Mouse (Mus musculus) CH12.LX (cell line): Measurements from ENCODE around the gene Olfr709-ps1. TPM values are rescaled to one million over a fixed set of nuclear protein-coding genes. Genes with fewer than 3 reads are reported as not detected.
"Not testable (repeated sequence)": the region's sequence is repeated elsewhere in the genome, so short reads cannot be mapped to it uniquely, and the experiment has no call there.

ENCODE experiments used
- DNase-seq: peaks from one replicate; pipeline ENCODE4 v3.0.0-alpha.2; 2013; ENCODE audit errors: extremely low read depth
- H3K27ac ChIP-seq: 2 replicates; pipeline ENCODE4 v1.5.1; 2012; ENCODE audit warnings: low read depth, mild to moderate bottlenecking, control low read depth, moderate library complexity; ENCODE audit not compliant: insufficient read depth
- H3K27me3 ChIP-seq: replicated peaks from 2 replicates; pipeline ENCODE3; 2012; ENCODE audit warnings: inconsistent platforms
- H3K36me3 ChIP-seq, 2 experiments: replicated peaks in 1 of 2; 2 replicates each; pipeline versions ENCODE3 to v1.6.1; 2012; ENCODE audit warnings: inconsistent platforms in 1 of 2, low read length in 1 of 2, mild to moderate bottlenecking in 1 of 2, mixed read lengths in 1 of 2, moderate library complexity in 1 of 2; ENCODE audit not compliant: control insufficient read depth in 1 of 2, insufficient read depth in 1 of 2
- H3K4me1 ChIP-seq, 2 experiments: 2 replicates each; pipeline ENCODE4 v1.6.1; 2012; ENCODE audit warnings: inconsistent platforms in 1 of 2, moderate library complexity in 1 of 2; ENCODE audit not compliant: insufficient read depth in 2 of 2, control insufficient read depth in 1 of 2
- H3K4me2 ChIP-seq: 2 replicates; pipeline ENCODE4 v1.6.1; 2012; ENCODE audit warnings: low read depth, mild to moderate bottlenecking, control low read depth; ENCODE audit not compliant: poor library complexity, insufficient read depth, severe bottlenecking
- H3K4me3 ChIP-seq, 3 experiments: fragments of 150-350 bp in 1 of 3; sonication (generic) in 1 of 3; replicated peaks in 1 of 3; 2 replicates each; pipeline versions ENCODE3 to v1.5.1; 2011 to 2012; ENCODE audit warnings: low read depth in 2 of 3, low read length in 2 of 3, mild to moderate bottlenecking in 2 of 3, moderate library complexity in 2 of 3, control low read depth in 1 of 3, improper control_type of control experiment in 1 of 3, inconsistent platforms in 1 of 3, mixed read lengths in 1 of 3; ENCODE audit not compliant: poor library complexity in 1 of 3
- H3K79me2 ChIP-seq: replicated peaks from 2 replicates; pipeline ENCODE4 v1.6.1; 2012; ENCODE audit warnings: mild to moderate bottlenecking, moderate library complexity; ENCODE audit not compliant: control insufficient read depth, poor library complexity, insufficient read depth, severe bottlenecking; ENCODE audit errors: extremely low read depth
- H3K9ac ChIP-seq: 2 replicates; pipeline ENCODE4 v1.6.1; 2012; ENCODE audit warnings: low read depth, mild to moderate bottlenecking, control low read depth, moderate library complexity; ENCODE audit not compliant: insufficient read depth
- H3K9me3 ChIP-seq: replicated peaks from 2 replicates; pipeline ENCODE3; 2012; ENCODE audit warnings: low read length, inconsistent platforms, mixed read lengths
- BHLHE40 ChIP-seq: IDR thresholded peaks from 2 replicates; pipeline ENCODE4 v1.6.1; 2011; ENCODE audit warnings: mild to moderate bottlenecking, low read depth, low read length, improper control_type of control experiment
- CHD1 ChIP-seq: IDR thresholded peaks from 2 replicates; pipeline ENCODE4 v1.6.1; 2012; ENCODE audit warnings: low read depth, low read length, improper control_type of control experiment, inconsistent platforms
- CHD2 ChIP-seq: IDR thresholded peaks from 2 replicates; pipeline ENCODE4 v1.6.1; 2011; ENCODE audit warnings: low read length, improper control_type of control experiment
- CTCF ChIP-seq, 2 experiments: IDR thresholded peaks in 1 of 2; conservative IDR thresholded peaks in 1 of 2; 2 replicates each; pipeline ENCODE4 v1.5.1; 2011 to 2012; ENCODE audit warnings: low read depth in 2 of 2, low read length in 2 of 2, improper control_type of control experiment in 1 of 2, inconsistent platforms in 1 of 2, mild to moderate bottlenecking in 1 of 2, moderate library complexity in 1 of 2
- E2F4 ChIP-seq: IDR thresholded peaks from 2 replicates; pipeline ENCODE4 v1.6.1; 2011; ENCODE audit warnings: low read depth, low read length, improper control_type of control experiment; ENCODE audit not compliant: insufficient replicate concordance
- EP300 ChIP-seq: IDR thresholded peaks from 2 replicates; pipeline ENCODE4 v1.6.1; 2011; ENCODE audit warnings: low read length, improper control_type of control experiment
- GABPA ChIP-seq: IDR thresholded peaks from 2 replicates; pipeline ENCODE4 v1.6.1; 2012; ENCODE audit warnings: low read depth, low read length, improper control_type of control experiment, inconsistent platforms; ENCODE audit not compliant: insufficient replicate concordance
- HCFC1 ChIP-seq: IDR thresholded peaks from 2 replicates; pipeline ENCODE4 v1.6.1; 2012; ENCODE audit warnings: low read depth, mild to moderate bottlenecking, inconsistent platforms, low read length, improper control_type of control experiment
- IRF4 ChIP-seq: IDR thresholded peaks from 2 replicates; pipeline ENCODE4 v1.6.1; 2014; ENCODE audit warnings: low read depth, mild to moderate bottlenecking, inconsistent platforms, low read length, improper control_type of control experiment
- JUND ChIP-seq: conservative IDR thresholded peaks from 2 replicates; pipeline ENCODE4 v1.6.1; 2011; ENCODE audit warnings: low read depth, low read length, improper control_type of control experiment
- KAT2A ChIP-seq: IDR thresholded peaks from 2 replicates; pipeline ENCODE4 v1.6.1; 2012; ENCODE audit warnings: low read length, improper control_type of control experiment, inconsistent platforms; ENCODE audit not compliant: insufficient replicate concordance
- MAFK ChIP-seq: IDR thresholded peaks from 2 replicates; pipeline ENCODE4 v1.6.1; 2011; ENCODE audit warnings: low read length, improper control_type of control experiment; ENCODE audit not compliant: insufficient replicate concordance
- MAX ChIP-seq: IDR thresholded peaks from 2 replicates; pipeline ENCODE4 v1.6.1; 2011; ENCODE audit warnings: low read length, improper control_type of control experiment
- MAZ ChIP-seq: IDR thresholded peaks from 2 replicates; pipeline ENCODE4 v1.6.1; 2012; ENCODE audit warnings: low read depth, mild to moderate bottlenecking, inconsistent platforms, low read length, improper control_type of control experiment, moderate library complexity
- MEF2A ChIP-seq: IDR thresholded peaks from 2 replicates; pipeline ENCODE4 v1.6.1; 2014; ENCODE audit warnings: low read depth, mild to moderate bottlenecking, inconsistent platforms, low read length, improper control_type of control experiment, borderline replicate concordance
- MXI1 ChIP-seq: IDR thresholded peaks from 2 replicates; pipeline ENCODE4 v1.6.1; 2011; ENCODE audit warnings: mild to moderate bottlenecking, low read depth, low read length, improper control_type of control experiment
- MYC ChIP-seq: IDR thresholded peaks from 2 replicates; pipeline ENCODE4 v1.6.1; 2011; ENCODE audit warnings: low read depth, mild to moderate bottlenecking, improper control_type of control experiment, low read length
- NRF1 ChIP-seq: IDR thresholded peaks from 2 replicates; pipeline ENCODE4 v1.6.1; 2014; ENCODE audit warnings: low read depth, mild to moderate bottlenecking, inconsistent platforms, low read length, improper control_type of control experiment, moderate library complexity
- PAX5 ChIP-seq: IDR thresholded peaks from 2 replicates; pipeline ENCODE4 v1.6.1; 2012; ENCODE audit warnings: low read length, inconsistent platforms, mixed read lengths
- RCOR1 ChIP-seq: conservative IDR thresholded peaks from 2 replicates; pipeline ENCODE4 v1.6.1; 2012; ENCODE audit warnings: low read depth, mild to moderate bottlenecking, inconsistent platforms, low read length, improper control_type of control experiment
- SIN3A ChIP-seq: IDR thresholded peaks from 2 replicates; pipeline ENCODE4 v1.6.1; 2012; ENCODE audit warnings: low read length, improper control_type of control experiment, inconsistent platforms
- SMC3 ChIP-seq: IDR thresholded peaks from 2 replicates; pipeline ENCODE4 v1.6.1; 2011; ENCODE audit warnings: low read depth, low read length, improper control_type of control experiment
- TBP ChIP-seq: conservative IDR thresholded peaks from 2 replicates; pipeline ENCODE4 v1.6.1; 2011; ENCODE audit warnings: low read depth, low read length, improper control_type of control experiment
- UBTF ChIP-seq: IDR thresholded peaks from 2 replicates; pipeline ENCODE4 v1.6.1; 2012; ENCODE audit warnings: low read depth, mild to moderate bottlenecking, inconsistent platforms, low read length, improper control_type of control experiment, moderate library complexity
- ZKSCAN1 ChIP-seq: IDR thresholded peaks from 2 replicates; pipeline ENCODE4 v1.6.1; 2012; ENCODE audit warnings: low read depth, inconsistent platforms, low read length, improper control_type of control experiment, borderline replicate concordance
- ZNF384 ChIP-seq: IDR thresholded peaks from 2 replicates; pipeline ENCODE4 v1.6.1; 2012; ENCODE audit warnings: low read depth, low read length, improper control_type of control experiment, inconsistent platforms
- dilution Hi-C: fragments of 300-500 bp; cut with MboI; formaldehyde crosslinking; loops from 2 replicates; pipeline ENCODE4 v1.14.3; 2020; ENCODE audit warnings: low sequenced_read_pairs; ENCODE audit not compliant: extremely low pct_unique_long_range_greater_than_20kb, extremely low pct_ligation_motif_present
- in situ Hi-C: fragments of 300-500 bp; cut with MboI; formaldehyde crosslinking; loops from 3 replicates; pipeline ENCODE4 v1.14.3; 2019; ENCODE audit warnings: low sequenced_read_pairs, low pct_ligation_motif_present, low pct_unique_long_range_greater_than_20kb, mixed read lengths
- polyA plus RNA-seq: library from polyadenylated mRNA; unstranded; fragments of >175 nt; gene quantifications from 2 replicates; pipeline ENCODE4 v1.2.1, GENCODE M21; 2012; ENCODE audit warnings: low read depth; ENCODE audit not compliant: insufficient read length
- total RNA-seq, 2 experiments: library from RNA; depleted of rRNA; stranded (reverse); fragments of 300-350 nt in 1 of 2; fragments of >200 nt in 1 of 2; gene quantifications; 2 replicates each; pipeline ENCODE4 v1.2.3; 2012 to 2014

The Olfr709-ps1 gene
- total and polyA plus RNA-seq, 3 experiments, result not detected

- Histone ChIP-seq H3K27me3 (no peaks in the 10 kb centered on the region), H3K9me3 (no peaks in the 10 kb centered on the region), H3K36me3 (no peaks in the 10 kb centered on the region), H3K9ac (no peak within 1 kb of the TSS), H3K4me2 (no peak within 1 kb of the TSS), H3K4me3 (no peak within 1 kb of the TSS), H3K79me2 (no peaks in the 10 kb centered on the region), H3K4me1 (no peaks in the 10 kb centered on the region), H3K27ac (no peak within 1 kb of the TSS)
- in situ Hi-C loops (no loop called here), dilution Hi-C loops (no loop called here)
- no peak for DNase-seq
- no peak for TF ChIP-seq NRF1
- no peak for TF ChIP-seq MAX
- no peak for TF ChIP-seq CTCF (conservative IDR thresholded peaks at IDR 0.05 in 1 of 2, IDR thresholded peaks at IDR 0.05 in 1 of 2; ENCODE audit: low read depth in 2 of 2, low read length in 2 of 2)
- no peak for TF ChIP-seq MAFK
- TF ChIP-seq SIN3A, result no peak
- no peak for TF ChIP-seq E2F4
- no peak for TF ChIP-seq HCFC1
- no peak for TF ChIP-seq ZKSCAN1
- TF ChIP-seq MXI1, result no peak
- TF ChIP-seq KAT2A, result no peak
- TF ChIP-seq EP300, result no peak
- no peak for TF ChIP-seq IRF4
- TF ChIP-seq PAX5, result no peak
- no peak for TF ChIP-seq TBP
- TF ChIP-seq MYC, result no peak
- TF ChIP-seq MAZ, result no peak
Observed at GRCm38 (mm10) chr7:106963837-106964236, 31.8 kb upstream of the Olfr709-ps1 start, which contains the start of gene Olfr6. Olfr6 (minus strand) TSS chr7:106963937.

- Histone ChIP-seq H3K27me3 (no peaks in the 10 kb centered on the region), H3K36me3 (no peaks in the 10 kb centered on the region), H3K9me3 (no peaks in the 10 kb centered on the region), H3K79me2 (no peaks in the 10 kb centered on the region), H3K4me3 (no peak within 1 kb of the TSS), H3K4me1 (no peaks in the 10 kb centered on the region), H3K27ac (no peak within 1 kb of the TSS), H3K9ac (no peak within 1 kb of the TSS), H3K4me2 (no peak within 1 kb of the TSS)
- dilution Hi-C loops (no loop called here), in situ Hi-C loops (no loop called here)
- no peak for DNase-seq
- TF ChIP-seq HCFC1, result no peak
- no peak for TF ChIP-seq RCOR1
- no peak for TF ChIP-seq MEF2A
- TF ChIP-seq CHD1, result no peak
- no peak for TF ChIP-seq MYC
- TF ChIP-seq E2F4, result no peak
- TF ChIP-seq CHD2, result no peak
- no peak for TF ChIP-seq BHLHE40
- TF ChIP-seq MXI1, result no peak
- TF ChIP-seq GABPA, result no peak
- TF ChIP-seq SIN3A, result no peak
- no peak for TF ChIP-seq SMC3
- TF ChIP-seq JUND, result no peak
- TF ChIP-seq ZNF384, result no peak
- TF ChIP-seq UBTF, result no peak
Observed at GRCm38 (mm10) chr7:106948212-106948611, 16.2 kb upstream of the Olfr709-ps1 start, which contains the start of gene Olfr710. Olfr710 (minus strand) TSS chr7:106948312.

- H3K4me1 ChIP-seq, H3K9me3 ChIP-seq, DNase-seq, H3K79me2 ChIP-seq, H3K9ac ChIP-seq, H3K36me3 ChIP-seq, H3K4me2 ChIP-seq, H3K27ac ChIP-seq, in situ Hi-C loops, H3K27me3 ChIP-seq, dilution Hi-C loops, H3K4me3 ChIP-seq: not testable (repeated sequence)
Observed at GRCm38 (mm10) chr7:106920961-106921360, 11.1 kb downstream of the Olfr709-ps1 start.
